Mouse (Mus musculus) stomach, embryonic 16.5 days (tissue): ENCODE results near the gene Mrc2. TPM values are rescaled to one million over a fixed set of nuclear protein-coding genes. Genes with fewer than 3 reads are reported as not detected.
A peak's percentile ranks its signal among the peaks of the same experiment; 100 is the strongest.

Experiments used
- ATAC-seq: fragments of 200-750 bp; cut with Nextera tagmentation; 2 replicates; pipeline ENCODE4 v1.8.0; 2017; ENCODE audit warnings: moderate number of reproducible peaks, moderate TSS enrichment; ENCODE audit not compliant: insufficient read depth, low FRiP score
- H3K27ac ChIP-seq: fragments of 300-500 bp; sonication (generic); 2 replicates; pipeline ENCODE4 v1.5.1; 2014; ENCODE audit warnings: low read length
- H3K27me3 ChIP-seq: fragments of 300-500 bp; sonication (generic); 2 replicates; pipeline ENCODE4 v1.6.1; 2014; ENCODE audit warnings: low read length, control low read depth, mixed read lengths; ENCODE audit not compliant: control insufficient read depth, insufficient read depth
- H3K36me3 ChIP-seq: fragments of 300-500 bp; sonication (generic); 2 replicates; pipeline ENCODE4 v1.6.1; 2014; ENCODE audit warnings: low read length; ENCODE audit not compliant: control insufficient read depth, insufficient read depth
- H3K4me1 ChIP-seq: fragments of 300-500 bp; sonication (generic); 2 replicates; pipeline ENCODE4 v1.6.1; 2014; ENCODE audit warnings: low read length, control low read depth, mixed read lengths; ENCODE audit not compliant: control insufficient read depth, insufficient read depth
- H3K4me2 ChIP-seq: fragments of 300-500 bp; sonication (generic); 2 replicates; pipeline ENCODE4 v1.6.1; 2014; ENCODE audit warnings: low read depth, low read length, mixed read lengths
- H3K4me3 ChIP-seq: fragments of 300-500 bp; sonication (generic); replicated peaks from 2 replicates; pipeline ENCODE4 v1.5.1; 2014; ENCODE audit warnings: mild to moderate bottlenecking, low read length
- H3K9ac ChIP-seq: fragments of 300-500 bp; sonication (generic); 2 replicates; pipeline ENCODE4 v1.6.1; 2014; ENCODE audit warnings: low read length
- H3K9me3 ChIP-seq: fragments of 300-500 bp; sonication (generic); replicated peaks from 2 replicates; pipeline ENCODE4 v1.6.1; 2016; ENCODE audit warnings: low read length, control low read depth; ENCODE audit not compliant: control insufficient read depth
- WGBS: fragments of 180-500 bp; shearing (Covaris S2); extraction: QIAGEN DNeasy Blood & Tissue Kit; methylation state at CpG from one replicate; pipeline ENCODE4 v1.1.7; 2014; 5-methylcytosine and 5-hydroxymethylcytosine counted together
- polyA plus RNA-seq: library from polyadenylated mRNA; unstranded; fragments of >200 nt; fragmentation: Nextera tagmentation; extraction: Ambion mirVana; gene quantifications from 2 replicates; pipeline ENCODE4 v1.2.1, GENCODE M21; 2015

Gene Mrc2
- polyA plus RNA-seq, 1 experiment from 2014 or later, result 13.4 TPM

DNA sequence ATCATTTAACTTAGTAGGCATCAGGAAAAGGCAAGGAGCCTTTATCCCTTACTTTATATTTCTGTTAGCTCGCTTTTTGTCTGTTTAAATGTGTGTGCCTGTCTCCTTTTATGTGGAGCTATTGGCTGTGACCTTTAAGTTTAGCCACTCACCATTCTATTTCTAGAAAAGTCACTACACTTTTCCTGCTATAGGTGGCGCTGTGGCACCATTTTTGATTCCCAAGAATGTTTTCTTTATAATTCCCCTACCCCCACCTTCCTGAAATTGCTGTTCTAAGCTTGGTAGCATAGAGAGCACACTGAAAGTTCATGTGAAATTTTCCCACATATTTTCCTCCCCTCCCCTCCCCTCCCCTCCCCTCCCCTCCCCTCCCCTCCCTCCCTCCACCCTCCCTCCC, 22.3 kb upstream of the Mrc2 start:
- H3K9me3 ChIP-seq, result no peaks in the 10 kb centered on the region
- H3K27me3 ChIP-seq, result no peaks in the 10 kb centered on the region
- H3K36me3 ChIP-seq, result peaks cover 5% of the 10 kb centered on the region; the same call in 1 of the 2 replicates
- H3K9ac ChIP-seq, result no peak overlapping the region
- no peak for ATAC-seq
- 19% methylated on average over 2 of the region's 2 CpGs for WGBS
- H3K27ac ChIP-seq, result no peak overlapping the region
- no peaks in the 10 kb centered on the region for H3K4me1 ChIP-seq
- no peak overlapping the region for H3K4me2 ChIP-seq
- H3K4me3 ChIP-seq, result no peak overlapping the region

DNA sequence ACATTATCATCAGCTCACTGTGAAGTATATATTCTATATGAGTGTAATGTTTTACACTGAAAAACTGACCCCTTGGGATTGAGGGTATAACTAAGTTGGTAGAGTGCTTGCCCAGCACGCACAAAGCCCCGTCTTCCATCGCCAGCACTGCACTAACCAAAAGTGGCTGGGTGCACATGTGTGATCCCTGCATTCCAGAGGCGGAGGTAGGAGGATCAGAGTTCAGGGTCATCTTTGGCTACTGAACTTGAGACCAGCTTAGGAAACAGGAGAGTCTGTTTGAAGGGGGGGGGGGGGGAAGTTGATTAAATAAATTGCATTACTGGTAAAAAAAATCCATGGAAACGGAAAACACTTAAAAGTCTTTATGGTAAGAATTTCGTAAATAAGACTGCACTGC, 12.0 kb upstream of the Mrc2 start:
- Histone ChIP-seq H3K4me2 (no peak overlapping the region), H3K4me3 (no peak overlapping the region), H3K27ac (no peak overlapping the region), H3K4me1 (peaks cover 4% of the 10 kb centered on the region; the same call in 1 of the 2 replicates), H3K27me3 (no peaks in the 10 kb centered on the region), H3K9me3 (no peaks in the 10 kb centered on the region), H3K36me3 (peaks cover 11% of the 10 kb centered on the region), H3K9ac (no peak overlapping the region)
- no peak for ATAC-seq
- WGBS, result 87% methylated on average over 6 of the region's 6 CpGs

DNA sequence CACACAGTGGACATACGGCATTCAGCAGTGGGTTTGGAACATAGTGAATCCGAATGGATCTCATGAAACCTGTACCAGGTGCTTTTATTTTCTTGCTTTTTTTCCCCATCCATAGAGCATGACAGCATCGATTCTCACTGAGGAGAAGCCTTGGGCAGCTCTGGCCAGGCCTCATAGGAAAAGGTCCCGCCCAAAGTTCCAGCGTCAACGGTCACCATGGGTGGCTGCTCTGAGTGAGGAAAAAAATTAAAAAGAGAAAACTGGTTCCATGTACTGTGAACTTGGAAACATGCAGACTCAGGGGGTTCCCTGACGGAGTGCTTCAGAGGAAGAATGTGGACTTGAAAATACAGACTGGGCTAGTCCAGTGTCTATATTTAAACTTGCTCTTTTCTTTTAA, 11.2 kb upstream of the Mrc2 start:
- no peak overlapping the region for H3K27ac ChIP-seq
- no peaks in the 10 kb centered on the region for H3K27me3 ChIP-seq
- ATAC-seq, result no peak
- H3K9me3 ChIP-seq, result no peaks in the 10 kb centered on the region
- H3K4me2 ChIP-seq, result no peak overlapping the region
- H3K9ac ChIP-seq, result no peak overlapping the region
- 88% methylated on average over 7 of the region's 7 CpGs for WGBS
- no peak overlapping the region for H3K4me3 ChIP-seq
- H3K4me1 ChIP-seq, result peaks cover 8% of the 10 kb centered on the region
- H3K36me3 ChIP-seq, result peaks cover 4% of the 10 kb centered on the region; the same call in 1 of the 2 replicates

DNA sequence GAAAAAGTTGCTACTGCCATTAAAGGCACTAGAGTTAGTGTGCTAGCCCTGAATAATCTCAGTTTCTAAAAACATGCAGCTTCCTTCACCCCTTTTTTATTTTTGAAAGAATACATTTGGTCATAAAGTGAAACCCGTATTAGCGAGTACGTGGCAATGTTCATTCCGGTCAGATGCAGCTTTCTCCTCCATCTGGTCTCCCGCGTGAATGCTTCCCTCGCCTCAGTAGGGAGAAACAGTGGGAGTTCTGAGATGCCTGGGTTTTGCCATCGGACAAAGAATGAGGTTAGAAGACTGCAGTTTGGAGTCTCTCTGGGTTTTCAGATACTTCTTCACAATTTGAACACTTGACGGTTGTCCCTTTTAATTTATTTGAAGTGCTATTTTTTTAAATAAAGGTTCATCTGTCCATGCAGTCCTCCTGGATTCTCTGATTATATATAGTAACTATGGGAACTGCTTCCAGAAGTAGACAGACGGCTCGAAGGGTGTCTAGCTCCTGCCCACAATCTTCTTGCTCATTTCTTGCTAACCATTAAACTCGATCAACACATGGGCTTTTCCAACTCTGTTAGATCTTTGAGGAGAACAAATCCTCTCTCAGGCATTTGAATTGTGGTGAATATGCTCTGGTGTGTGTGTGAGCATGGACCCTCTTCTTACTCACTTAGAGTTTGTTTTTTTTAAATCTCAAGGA, 10.5 kb upstream of the Mrc2 start:
- Histone ChIP-seq H3K36me3 (peaks cover 3% of the 10 kb centered on the region; the same call in 1 of the 2 replicates), H3K9ac (no peak overlapping the region), H3K9me3 (no peaks in the 10 kb centered on the region), H3K4me3 (no peak overlapping the region), H3K4me2 (no peak overlapping the region), H3K27me3 (no peaks in the 10 kb centered on the region), H3K4me1 (peaks cover 8% of the 10 kb centered on the region), H3K27ac (no peak overlapping the region)
- 85% methylated on average over 12 of the region's 12 CpGs for WGBS
- no peak for ATAC-seq

DNA sequence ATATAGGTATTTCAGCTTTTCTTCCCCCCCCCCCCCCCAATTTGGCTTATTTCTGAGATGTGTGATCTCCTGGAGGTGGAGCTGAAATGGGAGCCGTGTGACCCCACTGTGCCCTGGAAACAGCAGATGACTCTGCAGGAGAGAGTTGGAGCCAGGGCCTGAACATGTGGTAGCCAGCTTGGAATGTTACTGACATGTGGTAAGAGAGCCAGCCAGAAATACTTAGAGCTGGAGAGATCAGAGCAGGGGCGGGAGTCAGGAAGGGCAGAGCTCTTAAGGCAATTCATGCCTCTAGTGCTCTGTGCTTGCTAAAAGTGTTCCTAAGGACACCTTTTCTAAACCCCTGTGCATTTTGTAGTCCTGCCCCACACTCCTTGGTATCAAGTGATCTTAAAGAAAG, 10.0 kb upstream of the Mrc2 start:
- WGBS, result 70% methylated on average over 2 of the region's 2 CpGs
- H3K9me3 ChIP-seq, result no peaks in the 10 kb centered on the region
- H3K9ac ChIP-seq, result no peak overlapping the region
- H3K36me3 ChIP-seq, result peaks cover 3% of the 10 kb centered on the region; the same call in 1 of the 2 replicates
- H3K4me2 ChIP-seq, result no peak overlapping the region
- no peak overlapping the region for H3K27ac ChIP-seq
- H3K4me3 ChIP-seq, result no peak overlapping the region
- H3K4me1 ChIP-seq, result peaks cover 8% of the 10 kb centered on the region
- no peaks in the 10 kb centered on the region for H3K27me3 ChIP-seq
- ATAC-seq, result no peak

DNA sequence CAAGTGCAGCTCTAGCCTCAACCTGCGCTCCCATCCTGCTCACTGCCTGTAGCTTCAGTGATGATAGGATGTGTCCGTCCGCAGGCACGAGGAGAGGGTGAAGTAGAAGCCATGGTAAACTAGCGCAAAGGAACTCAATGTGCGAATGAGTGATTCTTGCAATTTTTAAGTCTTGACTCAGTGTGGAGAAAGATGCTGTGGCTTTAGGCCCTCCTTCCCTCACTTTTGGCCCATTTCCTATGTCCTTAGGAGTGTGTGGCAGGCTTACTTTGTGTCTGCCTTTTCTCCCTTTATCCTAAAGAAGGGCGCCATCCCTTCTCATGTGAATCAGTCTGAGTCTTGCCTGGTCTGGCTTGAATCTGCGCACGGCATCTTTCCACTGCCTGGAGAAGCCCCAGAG, 9.4 kb upstream of the Mrc2 start:
- WGBS, result 93% methylated on average over 9 of the region's 9 CpGs
- H3K27ac ChIP-seq, result no peak overlapping the region
- no peaks in the 10 kb centered on the region for H3K27me3 ChIP-seq
- peaks cover 8% of the 10 kb centered on the region for H3K4me1 ChIP-seq
- peaks cover 3% of the 10 kb centered on the region; the same call in 1 of the 2 replicates for H3K36me3 ChIP-seq
- H3K9me3 ChIP-seq, result no peaks in the 10 kb centered on the region
- no peak overlapping the region for H3K4me2 ChIP-seq
- H3K4me3 ChIP-seq, result no peak overlapping the region
- H3K9ac ChIP-seq, result no peak overlapping the region
- ATAC-seq, result no peak

DNA sequence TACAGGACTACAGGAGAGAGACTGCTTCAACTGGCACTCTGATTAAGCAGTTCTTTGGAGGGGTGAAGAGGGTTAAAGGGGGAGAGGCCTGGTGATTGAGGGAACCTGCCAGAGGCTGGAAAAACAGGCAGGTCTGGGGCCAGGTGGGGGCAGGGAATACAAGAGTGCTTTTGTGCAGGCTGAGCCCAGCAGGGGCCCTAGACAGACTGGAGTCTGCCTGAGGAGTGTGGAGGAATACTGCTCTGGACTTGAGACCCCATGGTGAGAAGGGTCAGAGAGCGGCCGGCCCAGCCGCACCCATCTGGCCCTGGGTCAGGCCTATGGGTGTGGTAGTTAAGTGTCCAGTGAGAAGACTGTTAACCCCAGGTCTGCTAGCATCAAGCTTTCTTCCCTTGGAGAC, 6.7 kb upstream of the Mrc2 start:
- Histone ChIP-seq H3K9ac (no peak overlapping the region), H3K4me1 (peaks cover 9% of the 10 kb centered on the region), H3K9me3 (no peaks in the 10 kb centered on the region), H3K27me3 (no peaks in the 10 kb centered on the region), H3K36me3 (peaks cover 3% of the 10 kb centered on the region; the same call in 1 of the 2 replicates), H3K4me2 (no peak overlapping the region; the same call in 1 of the 2 replicates), H3K27ac (peak overlapping the region; percentile 66), H3K4me3 (no peak overlapping the region)
- 62% methylated on average over 3 of the region's 3 CpGs for WGBS
- ATAC-seq, result peak; percentile 84

DNA sequence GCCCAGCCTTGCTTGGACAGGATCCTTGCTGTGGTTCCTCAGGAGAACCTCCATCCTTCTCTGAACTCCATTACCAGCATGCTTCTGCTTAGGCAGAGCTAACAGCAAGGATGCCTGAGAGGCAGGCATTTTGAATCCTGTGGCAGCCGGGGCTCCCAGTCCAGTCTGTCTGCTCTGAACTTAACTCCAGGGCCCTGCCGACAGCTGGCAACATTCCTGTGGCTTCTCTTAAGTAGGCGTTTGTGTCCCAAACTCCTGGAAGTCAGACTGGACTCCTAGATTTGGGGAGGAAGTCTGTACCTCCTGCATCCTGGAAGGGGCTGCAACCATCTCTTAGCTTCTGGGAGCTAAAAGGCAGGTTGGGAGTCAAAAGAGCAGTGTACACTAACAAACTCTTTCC, 3.0 kb upstream of the Mrc2 start:
- Histone ChIP-seq H3K27me3 (no peaks in the 10 kb centered on the region), H3K4me3 (no peak overlapping the region), H3K9me3 (no peaks in the 10 kb centered on the region), H3K4me1 (peaks cover 22% of the 10 kb centered on the region), H3K9ac (no peak overlapping the region), H3K36me3 (no peaks in the 10 kb centered on the region), H3K27ac (no peak overlapping the region), H3K4me2 (no peak overlapping the region)
- WGBS, result 57% methylated on average over 3 of the region's 3 CpGs
- no peak for ATAC-seq

DNA sequence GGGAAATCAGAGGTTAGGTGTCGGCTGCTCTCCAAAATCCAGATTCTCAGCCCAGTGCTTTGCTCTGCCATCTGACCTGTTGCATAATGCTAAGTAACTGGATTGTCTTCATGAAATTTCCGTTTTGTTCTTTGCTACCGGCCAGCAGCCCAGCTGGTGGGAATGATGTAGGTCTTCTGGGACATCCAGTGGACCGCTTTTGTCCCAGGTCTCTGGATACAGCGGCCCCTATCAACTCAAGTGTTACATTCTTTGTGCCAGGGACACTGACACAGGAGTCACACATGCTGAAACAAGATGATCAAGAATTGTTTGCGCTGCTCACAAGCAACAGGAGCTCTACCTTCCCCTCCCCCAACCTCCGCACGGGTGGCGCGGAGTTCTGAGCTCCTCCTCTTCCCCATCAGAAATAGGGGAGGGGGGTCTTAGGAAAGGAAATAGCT, 741 bp upstream of the Mrc2 start:
- Histone ChIP-seq H3K9ac (peak overlapping the region; percentile 76), H3K4me2 (peak overlapping the region; percentile 68), H3K36me3 (no peaks in the 10 kb centered on the region), H3K27ac (peak overlapping the region; percentile 91), H3K27me3 (no peaks in the 10 kb centered on the region), H3K9me3 (no peaks in the 10 kb centered on the region), H3K4me3 (peak overlapping the region; percentile 66), H3K4me1 (peaks cover 14% of the 10 kb centered on the region)
- WGBS, result 10% methylated on average over 10 of the region's 10 CpGs
- peak; percentile 22; the same call in 1 of the 2 replicates for ATAC-seq
